Mouse (Mus musculus): ENCODE measurements around the gene Ikzf1.

Ikzf1 gene

GRCm38 (mm10) chr11:11809404-11810175 lies 124.8 kb downstream of the Ikzf1 start:
- no peak for DNase-seq

GRCm38 (mm10) chr11:11811906-11812480 lies 127.2 kb downstream of the Ikzf1 start:
- peak; percentile 32 to 60 for DNase-seq

DNA sequence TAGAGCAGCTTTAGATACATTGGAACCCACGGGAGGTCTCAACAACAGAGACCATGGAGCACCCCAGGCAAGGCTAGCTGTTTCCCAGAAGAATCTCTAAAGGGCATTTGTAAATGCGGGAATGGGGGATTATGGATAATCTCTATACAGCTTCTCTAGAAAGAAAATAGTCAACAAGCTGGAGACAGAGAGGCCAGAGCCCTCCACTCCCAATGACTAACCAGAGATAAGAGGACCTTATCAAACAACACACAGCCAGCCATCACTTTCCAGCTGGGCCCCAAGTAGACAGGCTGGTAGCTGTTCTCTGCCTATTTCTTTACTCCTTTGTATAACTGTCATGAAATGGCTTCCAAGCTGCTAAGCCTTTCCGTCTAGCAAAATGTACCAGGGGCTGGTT lies 130.9 kb downstream of the Ikzf1 start:
- no peak for DNase-seq

- no peak for DNase-seq
Observed at GRCm38 (mm10) chr11:11818797-11819196, 134.0 kb downstream of the Ikzf1 start.

DNA sequence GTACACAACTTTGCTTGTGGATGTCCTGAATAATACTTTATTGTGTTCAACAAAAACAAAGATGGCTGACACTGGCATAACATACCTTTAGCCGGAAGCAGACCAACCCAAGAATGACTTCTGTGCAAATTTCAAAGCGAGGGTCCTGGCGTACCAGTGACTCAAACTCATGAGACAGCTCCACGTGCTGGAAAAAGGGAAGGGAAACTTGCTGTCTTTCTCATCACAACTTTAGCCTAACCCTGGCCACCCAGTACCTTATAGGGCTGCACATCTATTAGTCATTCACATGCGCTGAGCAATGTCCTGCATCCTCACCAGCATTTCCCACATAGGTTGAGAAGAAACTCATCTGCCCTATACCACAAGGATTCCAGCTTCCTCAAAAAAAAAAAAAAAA lies 134.4 kb downstream of the Ikzf1 start:
- no peak for DNase-seq

DNA sequence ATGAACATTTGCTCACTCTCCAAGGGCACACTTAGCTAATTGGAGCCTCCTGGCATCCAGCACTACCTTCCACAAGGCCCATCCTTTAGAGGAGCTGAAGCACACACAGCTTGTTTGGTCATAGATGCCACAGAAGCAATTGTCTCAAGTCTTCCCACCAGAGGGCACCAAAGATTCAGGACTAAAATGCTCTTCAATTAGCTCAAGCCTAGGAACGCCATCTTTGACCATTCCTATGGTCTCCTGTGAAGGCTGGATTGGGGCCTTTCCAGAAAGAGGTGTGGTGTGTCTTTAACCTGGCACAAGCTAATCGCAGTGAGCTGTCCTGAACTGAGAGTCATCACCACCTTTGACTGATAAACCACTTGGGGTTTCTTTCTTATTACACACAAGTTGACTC lies 135.4 kb downstream of the Ikzf1 start:
- peak in 1 of 2 experiments; percentile 52 for DNase-seq

- no peak for DNase-seq
Observed at GRCm38 (mm10) chr11:11820737-11821136, 135.9 kb downstream of the Ikzf1 start.

DNA sequence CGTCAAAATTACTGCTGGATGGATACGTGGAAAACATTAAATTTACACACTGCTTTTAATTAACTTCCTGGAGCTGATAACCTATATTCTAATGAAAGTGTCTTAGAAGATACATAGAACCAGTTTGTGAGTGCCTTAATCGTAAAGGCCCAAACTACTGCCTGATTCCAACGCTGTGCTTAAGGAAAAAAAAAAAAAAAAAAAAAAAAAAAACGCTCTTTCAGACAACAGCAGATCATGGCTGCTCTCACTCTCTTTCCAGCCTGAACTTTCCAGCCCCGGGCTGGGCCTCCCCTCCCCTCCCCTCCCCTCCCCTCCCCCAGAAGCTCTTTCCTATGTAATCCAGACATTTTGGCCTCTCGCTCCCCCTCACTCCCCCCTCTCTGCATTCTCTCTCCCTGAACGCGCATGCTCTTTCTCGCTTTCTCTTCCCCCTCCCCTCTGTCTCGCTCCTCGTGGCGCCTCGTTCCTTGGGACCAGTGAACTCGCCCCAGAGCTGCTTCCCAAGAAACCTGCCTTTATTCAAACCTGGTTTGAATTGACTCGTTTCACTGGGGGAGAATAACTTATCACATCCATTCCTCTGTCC lies 136.7 kb downstream of the Ikzf1 start:
- no peak for DNase-seq
